Comparison of ENCODE assay signal across 17 mouse cellular contexts in the genomic region with DNA sequence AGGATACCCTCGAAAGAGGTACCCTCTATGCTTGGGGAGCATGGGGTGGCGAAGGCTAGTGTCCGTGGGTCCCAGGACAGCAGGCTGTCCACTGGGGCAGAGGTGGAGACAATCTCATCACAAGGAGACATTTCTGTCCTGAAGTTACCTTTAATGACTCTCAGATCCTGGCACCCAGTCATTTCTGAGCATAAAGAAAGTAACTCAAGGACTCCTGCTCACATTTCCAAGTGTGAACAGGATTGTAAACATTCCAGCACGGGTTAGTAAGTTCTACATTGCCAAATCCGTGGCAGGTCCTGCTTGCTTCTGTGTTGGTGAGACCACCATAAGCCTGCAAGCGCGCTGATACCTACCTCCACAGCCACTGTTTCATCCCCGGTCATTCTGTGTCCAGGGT.
"Had no signal": no experiment of that assay in that cellular context is flagged by ENCODE, and none has a peak within 500 bp of the region (broad histone marks: within the 10 kb centered on the region; RNA-seq: fewer than 3 reads in every experiment).

No protein-coding gene starts in this region.

- H3K27ac ChIP-seq: liver, embryonic 12.5 days; liver, embryonic 14.5 days; lung, embryonic 15.5 days; macrophage; midbrain, embryonic 13.5 days; midbrain, embryonic 15.5 days; neural tube, embryonic 12.5 days; stomach, embryonic 15.5 days; stomach, postnatal 0 days had no signal

- ATAC-seq: liver, embryonic 12.5 days; midbrain, embryonic 13.5 days; midbrain, embryonic 15.5 days had no signal

- H3K36me3 ChIP-seq: liver, embryonic 12.5 days; lung, embryonic 15.5 days; midbrain, embryonic 15.5 days; stomach, embryonic 15.5 days had no signal

- H3K4me1 ChIP-seq: midbrain, embryonic 13.5 days; midbrain, embryonic 15.5 days; neural tube, embryonic 12.5 days; stomach, embryonic 15.5 days had no signal

- H3K9me3 ChIP-seq: liver, embryonic 12.5 days; lung, embryonic 15.5 days; megakaryocyte, embryonic 14.5 days; midbrain, embryonic 13.5 days; midbrain, embryonic 15.5 days; neural tube, embryonic 12.5 days; stomach, embryonic 15.5 days had no signal

- H3K9ac ChIP-seq: liver, embryonic 12.5 days; liver, embryonic 14.5 days; lung, embryonic 15.5 days; midbrain, embryonic 13.5 days; midbrain, embryonic 15.5 days; neural tube, embryonic 12.5 days; stomach, embryonic 15.5 days had no signal

- H3K4me2 ChIP-seq: liver, embryonic 12.5 days; lung, embryonic 15.5 days; midbrain, embryonic 11.5 days; midbrain, embryonic 13.5 days; midbrain, embryonic 15.5 days; neural tube, embryonic 12.5 days; stomach, embryonic 15.5 days had no signal

- H3K4me3 ChIP-seq: liver, embryonic 12.5 days; lung, embryonic 15.5 days; megakaryocyte, embryonic 14.5 days; midbrain, embryonic 13.5 days; midbrain, embryonic 15.5 days; neural tube, embryonic 12.5 days; stomach, embryonic 15.5 days had no signal

- H3K27me3 ChIP-seq: liver, embryonic 12.5 days; lung, embryonic 15.5 days; midbrain, embryonic 13.5 days; midbrain, embryonic 15.5 days; neural tube, embryonic 12.5 days; stomach, embryonic 15.5 days had no signal

- DNase-seq: retina, postnatal 1 day; right cerebral cortex, adult 18-20 months; right cerebral cortex, postnatal 25 days; right cerebral cortex, postnatal 4 days; thymus, adult 2 months; thymus, postnatal 4 days had no signal
